Mouse (Mus musculus) neutrophil, adult 5-6 weeks (primary cell): ENCODE data around the gene Rhag. TPM values are rescaled to one million over a fixed set of nuclear protein-coding genes. Genes with fewer than 3 reads are reported as not detected.

Experiments used
- ATAC-seq: fragments of 151-379, 151-347 bp; 2 replicates; pipeline ENCODE4 v1.8.0; 2017; ENCODE audit warnings: mild to moderate bottlenecking, moderate TSS enrichment; ENCODE audit not compliant: insufficient number of reproducible peaks, poor library complexity, low FRiP score, severe bottlenecking; ENCODE audit errors: extremely low read depth
- total RNA-seq: library from RNA; stranded (forward); fragments of 200-1000 nt; gene quantifications from 2 replicates; pipeline ENCODE4 v1.2.3, GENCODE M21; 2017

Gene Rhag
- total RNA-seq: 0.58 TPM in 1 of 2 replicates, not detected in the other

DNA sequence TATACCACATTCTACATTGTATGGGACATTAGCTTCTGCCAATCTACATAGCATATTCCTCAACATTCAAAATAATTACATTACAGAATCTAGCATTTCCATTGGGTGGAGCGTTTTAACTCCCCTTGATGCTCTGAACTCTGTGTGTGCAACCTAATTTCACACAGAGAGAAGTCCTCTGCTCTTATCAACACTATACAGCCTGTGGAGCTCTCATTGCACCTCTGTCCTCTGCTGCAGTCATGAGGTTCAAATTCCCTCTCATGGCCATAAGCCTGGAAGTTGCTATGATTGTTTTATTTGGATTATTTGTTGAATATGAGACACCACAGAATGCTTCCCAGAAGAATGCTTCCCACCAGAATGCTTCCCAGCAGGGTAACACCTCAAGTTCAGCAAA is at the start of gene Rhag:
Gene Rhag (plus strand): TSS at position 193 of the 400 bp plus-strand sequence.
- no peak for ATAC-seq

DNA sequence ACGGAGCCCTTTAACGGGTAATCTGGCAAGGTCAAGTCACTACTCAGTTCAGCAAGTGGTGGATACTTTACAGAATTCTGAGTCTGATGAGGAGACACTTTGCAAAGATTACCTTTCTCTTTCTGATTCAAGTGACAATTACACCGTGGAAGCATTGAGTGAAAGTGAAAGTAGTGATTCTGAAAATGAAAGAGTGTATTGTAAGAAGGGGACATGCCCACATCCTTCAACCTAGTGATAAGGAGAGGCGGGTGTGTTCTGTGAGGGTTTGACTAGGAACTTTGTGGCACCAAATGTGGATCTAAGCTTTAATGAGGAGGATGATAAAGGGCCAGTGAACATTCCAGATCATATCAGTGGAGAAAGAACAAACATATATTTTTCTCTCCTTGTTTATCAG is 47.3 kb upstream of the Rhag start:
- ATAC-seq: no peak

DNA sequence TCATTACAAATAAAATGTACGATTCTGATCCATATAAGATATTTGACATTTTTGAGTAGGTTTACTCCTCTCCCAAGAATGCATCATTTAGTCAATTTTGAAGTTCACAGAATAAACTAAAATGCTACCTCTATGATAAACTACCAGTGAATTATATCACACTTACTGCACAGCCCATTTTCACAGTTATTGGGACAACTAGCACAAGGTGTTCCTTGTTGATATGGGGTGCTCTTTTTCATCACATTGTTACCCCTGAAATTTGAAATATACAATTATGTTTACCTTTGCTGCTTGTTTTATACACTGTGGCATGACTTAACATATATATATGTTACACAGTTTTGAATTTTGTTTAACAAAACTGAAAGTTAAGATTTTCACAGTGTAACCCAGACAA is 43.8 kb upstream of the Rhag start:
- no peak for ATAC-seq

DNA sequence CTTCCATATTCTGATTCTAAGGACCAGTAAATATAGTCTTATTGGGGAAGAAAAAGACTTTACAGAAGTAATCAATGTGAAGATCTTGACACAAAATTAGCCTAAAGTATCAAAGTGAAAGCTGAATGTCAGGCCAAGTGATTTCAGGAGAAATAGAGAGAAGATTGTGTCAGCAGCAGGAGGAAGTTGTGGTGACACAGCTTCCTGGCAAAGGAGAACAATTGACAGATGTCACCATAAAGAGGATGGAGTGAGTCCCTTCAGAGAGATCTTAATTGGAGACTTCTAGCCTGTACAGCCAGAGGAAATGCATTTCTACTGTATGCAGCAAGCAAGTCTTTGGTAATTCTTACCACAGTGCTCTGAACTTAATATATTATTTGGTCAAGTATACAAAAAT is 21.0 kb upstream of the Rhag start:
- no peak for ATAC-seq

DNA sequence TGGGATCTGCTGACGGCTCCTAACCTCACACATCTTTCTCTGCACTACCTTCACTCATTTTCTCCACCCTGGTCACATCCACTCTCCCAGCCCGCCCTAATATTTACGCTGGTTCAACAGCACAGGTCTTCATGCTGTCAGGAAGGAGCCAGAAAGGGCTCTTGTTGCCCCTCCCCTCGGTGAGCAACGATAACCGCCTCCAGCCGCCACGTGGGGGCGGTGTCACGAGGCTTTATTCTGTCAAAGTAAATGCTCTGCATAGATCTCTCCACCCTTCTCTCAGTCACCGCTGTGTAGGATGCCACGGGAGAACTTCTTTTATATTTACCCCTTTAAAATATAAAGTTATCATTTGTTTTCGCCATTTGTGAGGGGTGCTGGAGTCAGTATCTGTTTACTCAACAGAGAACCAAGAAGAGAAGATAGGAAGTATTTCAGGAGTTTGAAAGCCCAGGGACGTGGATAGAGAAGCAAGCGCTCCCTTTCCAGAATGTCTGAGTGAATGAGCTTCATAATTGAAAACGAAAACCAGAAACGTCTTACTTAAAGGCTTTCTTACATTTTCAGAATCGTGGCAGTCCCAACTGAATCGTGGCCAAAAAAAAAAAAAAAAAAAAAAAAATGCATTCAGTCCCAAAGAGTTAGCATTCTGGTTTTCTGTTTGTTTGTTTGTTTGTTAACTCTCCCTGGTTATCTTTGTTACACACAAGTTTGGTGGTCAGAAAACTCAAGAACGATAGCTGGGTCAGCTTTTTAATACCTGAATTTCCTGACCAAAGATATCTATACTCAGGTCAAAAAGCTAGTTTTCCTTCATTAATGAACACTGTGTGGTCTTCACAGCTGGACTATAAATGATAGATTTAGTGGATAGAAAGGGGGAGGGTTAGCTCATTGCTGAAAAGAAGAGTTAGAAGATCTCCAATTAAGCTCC is 16.7 kb upstream of the Rhag start:
- ATAC-seq: no peak

DNA sequence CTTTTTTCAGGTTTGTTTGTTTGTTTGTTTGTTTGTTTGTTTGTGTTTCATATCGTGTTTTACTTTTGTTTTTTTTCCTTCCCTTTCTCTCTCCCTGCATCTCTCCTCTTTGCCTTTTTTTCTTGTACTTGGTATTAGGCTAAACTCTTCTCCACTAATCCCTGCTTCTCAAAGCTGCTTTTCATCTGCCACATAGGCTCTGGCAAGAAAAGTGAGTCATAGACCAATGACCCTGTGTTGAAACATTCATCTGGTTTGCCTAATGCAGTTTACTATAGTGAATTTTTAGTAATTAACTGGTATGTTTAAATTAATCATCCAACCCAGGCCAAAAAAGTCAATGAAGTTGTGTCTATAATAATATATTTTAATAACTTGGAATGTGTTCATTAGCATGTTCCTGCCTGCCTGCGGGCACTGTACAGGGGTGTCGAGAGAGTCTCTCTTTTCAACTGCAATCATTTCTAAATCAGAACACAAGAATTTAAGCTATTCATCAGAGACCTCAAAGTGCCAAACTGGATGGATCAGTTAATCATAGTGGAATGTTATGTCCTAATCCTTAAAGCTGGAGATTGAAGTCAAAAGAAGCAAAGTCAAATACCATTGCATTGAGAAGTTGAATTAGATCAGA is 8.1 kb upstream of the Rhag start:
- no peak for ATAC-seq

DNA sequence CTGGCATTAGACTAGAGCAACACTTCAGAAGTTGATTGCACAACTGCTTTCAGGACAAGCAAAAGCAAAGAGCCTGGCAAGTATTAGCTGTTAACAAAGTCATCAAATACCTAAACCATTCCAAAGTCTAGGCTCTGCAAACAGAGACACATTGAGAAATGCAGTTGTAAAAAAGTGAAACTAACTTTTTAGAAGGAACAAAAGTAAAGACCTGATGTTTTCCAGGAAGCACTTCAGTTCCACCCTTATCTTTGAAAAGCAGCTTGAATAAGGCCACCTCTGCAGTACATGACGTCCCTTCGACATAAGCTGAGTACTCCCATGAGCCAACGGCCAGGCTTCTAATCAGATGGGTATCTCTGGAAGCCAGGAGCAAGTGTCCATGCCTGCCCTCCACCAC is 4.4 kb upstream of the Rhag start:
- ATAC-seq: no peak

DNA sequence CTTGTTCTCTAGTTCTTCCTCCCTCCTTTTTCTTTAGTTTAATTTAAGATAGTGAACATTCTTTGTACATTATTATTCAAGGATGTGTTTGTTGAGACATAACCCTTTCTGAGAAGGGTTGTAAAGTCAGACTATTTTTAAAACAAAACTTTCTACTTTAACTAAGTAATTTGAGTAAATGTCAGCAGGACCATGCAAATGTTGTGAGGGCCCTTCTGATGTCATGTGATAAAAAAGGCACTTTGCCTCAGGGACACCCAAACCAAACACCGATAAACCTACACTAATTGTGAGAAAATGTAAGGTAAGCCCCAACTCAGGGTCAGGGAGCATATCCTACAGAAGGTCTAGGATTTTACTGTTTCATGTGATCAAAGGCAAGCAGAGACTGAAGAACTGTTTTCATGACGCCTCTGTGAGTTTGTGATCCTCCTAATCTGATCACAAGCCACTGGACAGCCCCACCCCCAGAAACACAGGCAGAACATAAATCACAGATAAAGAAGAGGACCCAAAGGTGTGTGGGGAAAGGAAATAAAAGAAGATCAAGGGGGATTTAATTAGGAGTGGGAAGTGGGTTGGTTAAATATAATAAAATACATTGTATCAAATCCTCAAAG is 3.9 kb upstream of the Rhag start, which contains the start of gene Crisp2:
Gene Crisp2 (minus strand): TSS at position 51 of the 620 bp plus-strand sequence.
- no peak for ATAC-seq

DNA sequence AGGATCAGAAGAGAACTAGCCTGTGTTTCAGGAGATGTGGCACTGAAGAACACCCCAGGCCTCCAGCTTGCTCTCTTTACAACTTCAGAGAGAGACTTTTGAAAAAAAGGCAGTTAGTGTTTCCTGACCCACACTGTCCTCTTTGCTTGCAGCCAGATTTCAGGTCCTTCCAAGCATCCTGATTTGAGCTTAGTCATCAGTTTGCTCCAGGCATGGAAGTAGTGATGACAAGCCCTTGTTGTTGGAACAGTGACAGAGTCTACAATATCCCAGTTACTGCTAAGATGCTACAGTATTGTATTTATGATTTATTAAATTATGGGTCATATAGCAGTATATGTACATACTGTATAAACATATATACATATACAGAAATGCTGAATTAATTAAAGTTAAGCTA is 2.9 kb upstream of the Rhag start:
- ATAC-seq: no peak

DNA sequence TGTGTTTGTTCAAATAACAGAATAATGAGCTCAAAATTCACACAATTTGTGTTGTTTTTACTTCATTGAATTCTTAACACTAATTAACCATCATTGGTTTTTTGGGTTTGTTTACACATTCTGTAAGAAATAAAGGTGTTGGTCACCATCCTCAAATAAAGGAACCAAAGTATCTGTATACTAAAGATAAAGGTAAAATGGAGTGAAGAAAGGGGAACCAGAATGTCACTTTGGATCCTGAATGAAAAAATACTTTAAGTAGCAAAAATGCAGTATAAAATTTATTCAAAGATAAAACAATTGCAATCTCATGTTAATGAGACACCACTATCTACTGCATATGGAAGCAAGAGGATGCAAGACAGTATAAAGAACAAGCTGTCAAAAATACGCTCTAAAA is 634 bp downstream of the Rhag start:
- ATAC-seq: no peak

DNA sequence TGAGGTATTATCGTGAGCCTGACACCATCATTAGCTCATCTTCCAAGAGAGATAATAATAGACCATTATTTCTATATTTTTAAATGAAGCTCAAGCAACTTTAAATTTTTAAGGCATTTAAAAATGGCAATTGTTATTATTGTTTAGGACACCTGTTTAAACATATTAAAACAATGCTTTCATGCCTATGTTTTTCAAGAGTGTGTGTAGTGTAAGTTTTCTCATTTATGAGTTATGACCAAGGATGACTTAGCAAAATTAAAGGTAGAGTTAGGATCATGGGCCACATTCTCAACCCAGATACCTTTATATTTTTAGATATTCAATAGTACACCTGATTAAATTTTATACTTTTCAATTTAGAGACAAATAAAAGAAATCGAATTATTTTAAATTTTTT is 1.3 kb downstream of the Rhag start:
- ATAC-seq: no peak

DNA sequence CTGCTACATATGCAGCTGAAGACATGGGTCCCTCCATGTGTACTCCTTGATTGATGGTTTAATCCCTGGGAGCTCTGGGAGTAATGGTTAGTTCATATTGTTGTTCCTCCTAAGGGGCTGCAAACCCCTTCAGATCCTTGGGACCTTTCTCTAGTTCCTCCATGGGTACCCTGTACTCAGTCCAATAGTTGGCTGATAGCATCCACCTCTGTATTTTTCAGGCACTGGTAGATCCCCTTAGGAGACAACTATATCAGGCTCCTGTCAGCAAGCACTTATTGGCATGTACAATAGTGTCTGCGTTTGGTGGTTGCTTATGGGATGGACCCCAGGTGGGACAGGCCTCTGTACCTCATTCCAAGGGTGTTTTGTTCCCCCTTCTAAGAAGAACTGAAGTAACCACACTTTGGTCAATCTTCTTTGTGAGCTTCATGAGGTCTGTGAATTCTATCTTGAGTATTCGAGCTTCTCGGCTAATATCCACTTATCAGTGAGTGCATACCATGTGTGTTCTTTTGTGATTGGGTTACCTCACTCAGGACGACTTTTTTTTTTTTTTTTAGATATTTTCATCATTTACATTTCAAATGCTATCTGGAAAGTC is 6.5 kb downstream of the Rhag start:
- no peak for ATAC-seq

DNA sequence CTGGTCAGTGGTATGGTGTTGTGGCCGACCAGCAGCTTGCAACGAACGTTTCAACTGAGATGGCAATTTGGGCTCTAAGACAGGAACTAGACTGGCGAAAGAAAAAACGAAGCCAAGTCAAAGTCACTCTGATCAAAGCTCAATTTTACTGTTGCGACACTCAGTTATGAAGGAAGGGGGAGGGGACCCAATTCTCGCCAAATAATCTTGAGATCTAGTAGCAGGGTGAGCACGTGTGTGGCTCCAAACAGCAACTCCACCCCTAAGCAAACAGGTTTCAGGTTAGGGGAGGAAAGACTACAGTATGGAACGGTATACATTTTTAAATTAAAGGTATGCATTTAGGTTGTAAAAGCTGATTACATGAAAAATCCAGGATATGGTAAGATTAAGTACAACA is 10.6 kb downstream of the Rhag start:
- ATAC-seq: no peak

DNA sequence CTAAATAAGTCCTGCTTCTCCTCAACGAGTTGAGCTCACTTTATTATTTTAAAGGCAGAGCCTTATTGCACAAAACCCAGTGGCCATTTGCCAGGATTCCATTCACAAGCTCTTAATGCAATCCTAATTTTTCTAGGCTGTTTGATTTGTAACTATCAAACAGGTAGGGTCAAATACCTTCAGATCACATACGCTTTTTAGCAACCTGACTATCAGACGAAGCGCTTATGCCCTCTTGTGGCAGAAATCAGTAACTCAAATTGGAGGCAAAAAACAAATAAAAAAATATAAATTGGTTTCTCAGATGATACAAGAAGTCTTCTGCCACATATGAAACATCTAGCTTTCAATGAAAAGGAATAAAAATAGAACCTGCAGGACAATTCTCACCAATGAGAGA is 12.9 kb downstream of the Rhag start:
- ATAC-seq: no peak

DNA sequence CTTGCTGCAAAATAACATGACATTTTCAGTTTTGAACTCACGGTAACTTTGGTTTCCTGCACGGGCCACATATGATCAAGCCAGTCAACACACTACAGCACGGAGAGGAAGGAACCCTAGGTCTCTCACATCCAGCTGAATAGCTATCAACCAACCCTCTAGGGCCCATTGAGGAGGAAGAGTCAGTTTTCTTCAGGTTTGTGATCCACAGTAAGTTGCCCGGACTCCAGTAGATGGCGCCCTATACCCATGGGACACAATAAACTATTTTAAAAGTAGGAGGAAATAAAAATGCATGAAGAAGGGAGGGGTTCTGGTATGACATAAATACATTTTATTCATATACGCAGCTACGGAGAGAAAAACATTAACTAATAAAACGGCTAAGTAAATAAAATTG is 13.6 kb downstream of the Rhag start:
- ATAC-seq: no peak

DNA sequence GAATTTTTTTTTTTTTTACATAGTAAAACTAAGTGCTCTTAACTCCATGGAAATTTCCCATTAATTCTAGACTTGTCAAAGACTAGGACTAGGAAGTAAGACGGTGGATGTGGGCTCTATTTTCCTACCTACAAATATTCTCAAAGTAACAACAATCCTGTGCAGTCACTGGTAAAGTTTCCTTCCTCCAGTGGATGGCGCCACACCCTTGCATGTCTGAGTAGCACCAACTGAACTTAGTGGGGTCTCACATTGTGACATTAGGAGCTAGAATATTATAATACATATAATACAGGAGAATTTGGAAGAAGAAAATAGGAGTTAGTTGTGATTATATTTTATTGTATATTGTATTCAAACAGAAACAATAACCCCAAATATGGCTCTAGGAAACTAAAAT is 20.9 kb downstream of the Rhag start:
- no peak for ATAC-seq

DNA sequence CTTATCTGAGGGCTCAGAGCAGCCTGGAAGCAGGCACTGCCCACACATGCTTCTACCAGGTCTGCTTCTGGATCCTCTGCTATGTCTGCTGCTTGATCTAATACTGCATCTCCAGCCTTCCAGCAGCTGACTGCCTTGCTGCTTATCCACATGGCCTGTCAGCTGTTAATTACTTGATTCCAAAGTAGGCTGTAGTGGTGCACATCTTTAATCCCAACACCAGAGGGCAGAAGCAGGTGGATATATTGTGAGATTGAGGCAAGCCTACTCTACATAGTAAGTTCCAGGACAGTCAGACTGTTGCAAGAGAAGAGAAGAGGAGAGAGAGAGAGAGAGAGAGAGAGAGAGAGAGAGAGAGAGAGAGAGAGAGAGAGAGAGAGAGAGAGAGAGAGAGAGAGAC is 26.4 kb downstream of the Rhag start:
- ATAC-seq: no peak

DNA sequence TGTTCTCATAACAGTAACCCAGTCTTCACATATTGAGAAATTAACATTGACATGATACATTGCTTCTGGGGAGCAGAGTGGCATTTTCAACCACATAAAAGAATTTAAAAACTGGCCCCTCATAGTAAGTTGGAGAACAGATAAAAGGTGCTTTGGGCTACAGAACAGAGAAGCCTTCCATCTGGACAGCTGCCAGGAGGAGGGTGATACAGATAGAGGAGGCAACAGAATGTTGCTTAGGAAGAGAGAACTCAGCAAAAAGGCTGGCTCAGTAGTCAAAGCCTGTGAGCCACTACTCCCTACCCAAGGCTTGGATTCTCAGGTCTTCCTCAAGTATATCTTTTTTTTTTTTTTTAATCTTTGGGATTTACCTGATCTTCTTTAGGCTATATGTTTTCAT is 44.1 kb downstream of the Rhag start:
- ATAC-seq: no peak

DNA sequence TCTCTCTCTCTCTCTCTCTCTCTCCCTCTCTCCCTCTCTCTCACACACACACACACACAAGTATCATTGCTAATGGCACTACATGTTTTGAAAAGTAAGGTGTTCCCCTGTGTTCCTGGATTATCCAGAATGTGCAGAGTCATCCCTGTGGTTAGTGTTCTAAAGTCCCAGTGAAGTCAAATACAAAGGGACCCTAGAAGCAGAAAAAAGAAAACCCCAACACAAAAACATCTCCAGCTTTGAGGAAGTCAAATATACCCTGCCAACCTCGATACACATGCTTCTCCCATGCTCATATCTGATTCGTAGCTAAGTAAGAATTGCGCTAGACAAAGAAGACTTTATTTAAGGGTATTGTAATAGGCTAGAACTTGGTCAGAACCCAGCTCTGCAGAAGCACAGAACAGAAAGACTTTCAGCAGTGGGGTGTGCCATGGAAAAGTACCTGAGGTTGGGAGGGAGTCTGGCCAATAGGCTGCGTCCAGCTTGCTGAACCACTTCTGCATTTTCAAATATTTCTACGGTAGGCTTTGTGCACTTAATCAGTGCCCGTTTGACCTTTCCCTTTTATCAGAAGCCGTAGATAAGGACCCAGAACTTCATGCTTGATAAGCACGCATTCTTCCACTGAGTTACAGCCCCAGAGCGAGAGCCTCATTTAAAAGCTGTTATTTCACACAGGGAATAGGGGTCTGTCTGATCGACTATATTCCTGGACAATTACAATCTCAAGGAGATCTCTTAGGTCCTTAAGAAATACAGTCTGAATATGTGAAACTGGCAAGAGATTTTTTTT is 58.2 kb downstream of the Rhag start:
- ATAC-seq: no peak
